Mouse (Mus musculus) small intestine, adult 2 months (tissue): ENCODE measurements around the gene Cdc42ep4.

Experiments used
- CTCF ChIP-seq: fragments of 200-500 bp; IDR thresholded peaks from 2 replicates; pipeline ENCODE4 v1.5.1; 2012; ENCODE audit warnings: low read depth, mild to moderate bottlenecking, control low read depth, inconsistent platforms, low read length, moderate library complexity, mixed read lengths; ENCODE audit not compliant: insufficient replicate concordance, insufficient read length; ENCODE audit errors: extremely low read depth
- POLR2A ChIP-seq: fragments of 200-500 bp; IDR thresholded peaks from 2 replicates; pipeline ENCODE4 v1.6.1; 2012; ENCODE audit warnings: low read depth, mild to moderate bottlenecking, control low read depth, inconsistent platforms, low read length, moderate library complexity

DNA sequence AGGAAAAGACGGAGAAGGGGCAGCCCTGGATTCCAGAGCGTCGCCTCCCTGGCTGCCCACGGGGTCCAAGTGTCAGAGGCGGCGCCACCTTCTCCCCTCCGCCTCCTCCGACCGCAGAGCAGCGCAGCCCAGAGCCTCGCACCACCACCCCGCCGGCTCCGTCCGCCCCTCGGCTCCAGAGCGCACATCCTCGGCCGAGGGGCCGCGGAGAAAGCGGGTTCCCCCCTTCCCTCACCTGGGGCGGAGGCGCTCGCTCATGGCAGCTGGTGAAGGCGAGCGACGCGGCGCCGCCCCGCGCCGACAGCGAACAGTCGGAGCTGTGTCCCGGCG is 68.1 kb downstream of the Cdc42ep4 start:
- TF ChIP-seq POLR2A: no peak
- TF ChIP-seq CTCF: no peak
